Mouse (Mus musculus): ENCODE data around the gene Fgfrl1. TPM values are rescaled to one million over a fixed set of nuclear protein-coding genes. Genes with fewer than 3 reads are reported as not detected.
"Not testable (repeated sequence)": the region's sequence is repeated elsewhere in the genome, so short reads cannot be mapped to it uniquely, and the experiment has no call there.

Fgfrl1 gene
- polyA plus RNA-seq, 1 experiment from 2014 or later = 5.3 TPM

DNA sequence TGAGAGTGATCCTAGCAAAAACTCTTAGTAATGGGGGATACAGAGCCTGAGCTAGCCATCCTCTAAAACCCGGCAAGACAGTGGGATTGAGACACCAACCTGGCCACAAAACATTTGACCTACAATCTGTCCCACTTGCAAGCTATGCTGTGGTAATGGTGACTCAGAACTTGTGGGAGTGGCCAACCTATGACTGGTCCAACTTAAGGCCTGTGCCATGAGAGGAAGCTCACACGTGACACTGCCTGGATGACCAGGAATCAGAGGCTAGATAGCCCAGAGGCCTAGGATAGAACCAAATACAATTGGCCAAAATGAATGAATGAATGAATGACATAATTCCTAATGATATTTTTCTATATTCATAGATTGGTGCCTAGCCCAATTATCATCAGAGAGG is 49.7 kb downstream of the Fgfrl1 start:
- Histone ChIP-seq H3K27ac (no peak overlapping the region), H3K4me3 (replicated peaks) (no peak overlapping the region), H3K27me3 (no peaks in the 10 kb centered on the region), H3K9me3 (no peaks in the 10 kb centered on the region), H3K9ac (replicated peaks) (no peak overlapping the region), H3K4me2 (replicated peaks) (no peak overlapping the region), H3K4me1 (replicated peaks) (no peaks in the 10 kb centered on the region), H3K36me3 (no peaks in the 10 kb centered on the region)
- no peak for ATAC-seq
- WGBS = 83% methylated on average over 2 of the region's 2 CpGs

DNA sequence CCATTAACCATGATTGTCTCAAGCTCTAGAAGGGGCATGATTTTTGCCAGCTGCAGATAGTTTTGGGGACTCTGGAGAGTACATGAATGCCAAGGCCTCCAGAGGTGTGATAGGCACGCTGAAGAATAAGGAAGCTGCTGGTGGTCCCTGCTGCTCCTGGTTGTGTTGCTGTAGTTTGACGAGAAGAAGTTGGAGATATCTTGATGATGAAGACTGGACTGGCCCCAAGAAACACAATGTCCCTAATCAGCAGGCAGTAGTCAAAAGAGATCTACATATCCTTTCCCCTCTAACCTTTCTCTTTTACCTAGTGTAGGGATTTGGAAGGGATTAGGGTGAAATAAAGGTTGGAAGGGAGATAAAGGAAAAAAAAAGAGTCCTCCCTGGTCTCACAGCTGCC is 50.4 kb downstream of the Fgfrl1 start:
- no peak overlapping the region for H3K4me2 ChIP-seq (replicated peaks)
- H3K9me3 ChIP-seq = no peaks in the 10 kb centered on the region
- no peak overlapping the region for H3K9ac ChIP-seq (replicated peaks)
- ATAC-seq = no peak
- H3K4me3 ChIP-seq (replicated peaks) = no peak overlapping the region
- no peaks in the 10 kb centered on the region for H3K36me3 ChIP-seq
- H3K27me3 ChIP-seq = no peaks in the 10 kb centered on the region
- 72% methylated on average over 2 of the region's 2 CpGs for WGBS
- H3K27ac ChIP-seq = no peak overlapping the region
- H3K4me1 ChIP-seq (replicated peaks) = no peaks in the 10 kb centered on the region

DNA sequence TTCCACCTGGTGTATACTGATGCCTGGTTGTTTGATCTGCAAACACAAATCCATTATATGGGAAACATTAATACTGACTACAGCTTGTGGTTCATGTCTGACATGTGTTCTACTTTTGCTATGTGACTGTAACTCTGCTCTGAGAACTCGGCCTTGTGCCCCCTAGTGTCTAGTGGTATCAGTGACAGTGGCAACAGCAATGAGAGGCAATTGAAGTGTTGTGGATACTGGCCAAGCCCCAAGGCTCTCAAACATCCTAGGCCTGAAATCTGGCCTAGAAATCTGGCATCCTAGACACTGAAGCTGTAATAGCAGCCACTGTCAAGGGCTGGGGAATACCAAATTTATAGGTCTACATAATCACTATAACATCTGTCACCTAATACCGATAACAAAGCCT is 51.7 kb downstream of the Fgfrl1 start:
- 71% methylated on average over 2 of the region's 2 CpGs for WGBS
- H3K9me3 ChIP-seq = no peaks in the 10 kb centered on the region

DNA sequence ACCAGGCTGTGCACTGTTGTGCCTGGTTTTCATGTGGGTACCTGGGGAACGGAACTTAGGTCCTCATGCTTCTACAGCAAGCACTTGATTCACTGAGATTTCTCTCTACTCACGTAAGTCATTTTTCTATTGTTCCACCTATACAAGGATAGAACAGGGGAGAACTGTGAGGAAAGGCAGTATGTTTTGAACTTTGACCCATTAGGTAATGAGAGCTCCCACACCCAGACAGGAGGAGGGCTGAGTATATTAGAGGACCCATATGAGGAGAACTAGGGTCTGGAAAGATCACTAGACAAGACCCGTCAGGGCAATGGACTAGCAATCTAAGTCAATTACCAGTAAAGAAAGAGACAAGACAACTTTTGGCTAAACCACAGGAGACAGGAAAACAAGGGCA is 52.4 kb downstream of the Fgfrl1 start:
- Histone ChIP-seq H3K36me3 (no peaks in the 10 kb centered on the region), H3K27me3 (no peaks in the 10 kb centered on the region), H3K27ac (no peak overlapping the region), H3K4me1 (replicated peaks) (no peaks in the 10 kb centered on the region), H3K9me3 (no peaks in the 10 kb centered on the region), H3K4me3 (replicated peaks) (no peak overlapping the region), H3K4me2 (replicated peaks) (no peak overlapping the region), H3K9ac (replicated peaks) (no peak overlapping the region)
- ATAC-seq = no peak
- WGBS = 85% methylated on average over 3 of the region's 3 CpGs

More for the DNA sequence above, 51.7 kb downstream of the Fgfrl1 start:
- H3K27me3 ChIP-seq = no peaks in the 10 kb centered on the region
- H3K4me2 ChIP-seq (replicated peaks) = no peak overlapping the region
- H3K4me3 ChIP-seq (replicated peaks) = no peak overlapping the region
- H3K36me3 ChIP-seq = no peaks in the 10 kb centered on the region
- H3K4me1 ChIP-seq (replicated peaks) = no peaks in the 10 kb centered on the region
- ATAC-seq = no peak
- no peak overlapping the region for H3K9ac ChIP-seq (replicated peaks)
- H3K27ac ChIP-seq = no peak overlapping the region

DNA sequence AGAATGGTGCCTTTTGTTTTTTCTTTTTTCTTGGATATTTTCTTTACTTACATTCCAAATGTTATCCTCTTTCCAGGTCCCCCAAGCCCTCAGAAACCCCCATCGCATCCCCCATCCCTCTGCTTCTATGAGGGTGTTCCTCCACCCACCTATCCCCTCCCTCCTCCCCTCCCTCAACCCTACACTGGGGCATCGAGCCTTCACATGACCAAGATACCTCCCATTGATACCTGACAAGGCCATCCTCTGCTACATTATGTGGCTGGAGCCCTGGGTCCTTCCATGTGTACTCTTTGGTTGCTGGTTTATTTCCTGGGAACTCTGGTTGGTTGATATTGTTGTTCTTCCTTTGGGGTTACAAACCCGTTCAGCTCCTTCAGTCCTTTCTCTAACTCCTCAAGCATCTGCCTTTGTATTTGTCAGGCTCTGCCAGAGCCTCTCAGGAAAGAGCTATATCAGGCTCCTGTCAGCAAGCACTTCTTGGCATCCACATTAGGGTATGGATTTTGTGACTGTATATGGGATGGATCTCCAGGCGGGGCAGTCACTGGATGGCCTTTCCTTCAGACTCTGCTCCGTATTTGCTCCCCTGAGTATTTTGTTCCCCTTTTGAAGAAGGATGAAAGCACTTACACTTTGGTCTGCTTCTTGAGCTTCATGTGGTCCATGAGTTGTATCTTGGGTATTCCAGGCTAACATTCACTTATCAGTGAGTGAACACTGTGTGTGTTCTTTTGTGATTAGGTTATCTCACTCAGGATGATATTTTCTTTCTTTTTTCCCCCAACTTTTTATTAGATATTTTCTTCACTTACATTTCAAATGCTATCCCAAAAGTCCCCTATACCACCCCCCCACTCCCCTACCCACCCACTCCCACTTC is 58.4 kb downstream of the Fgfrl1 start:
- Histone ChIP-seq H3K36me3 (no peaks in the 10 kb centered on the region), H3K27ac (no peak overlapping the region)
- WGBS = 85% methylated on average over 5 of the region's 5 CpGs

DNA sequence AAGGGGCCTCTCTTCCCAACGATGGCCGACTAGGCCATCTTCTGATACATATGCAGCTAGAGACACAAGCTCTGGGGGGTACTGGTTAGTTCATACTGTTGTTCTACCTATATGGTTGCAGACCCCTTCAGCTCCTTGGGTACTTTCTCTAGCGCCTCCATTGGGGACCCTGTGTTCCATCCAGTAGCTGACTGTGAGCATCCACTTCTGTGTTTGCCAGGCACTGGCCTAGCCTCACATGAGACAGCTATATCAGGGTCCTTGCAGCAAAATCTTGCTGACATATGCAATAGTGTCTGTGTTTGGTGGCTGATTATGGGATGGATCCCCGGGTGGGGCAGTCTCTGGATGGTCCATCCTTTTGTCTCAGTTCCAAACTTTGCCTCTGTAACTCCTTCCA is 59.1 kb downstream of the Fgfrl1 start:
- not testable (repeated sequence) for H3K4me2 ChIP-seq (replicated peaks); H3K9me3 ChIP-seq; H3K4me3 ChIP-seq (replicated peaks); H3K4me1 ChIP-seq (replicated peaks); H3K9ac ChIP-seq (replicated peaks); H3K27ac ChIP-seq; ATAC-seq; H3K27me3 ChIP-seq; H3K36me3 ChIP-seq
- 88% methylated on average over 4 of the region's 4 CpGs for WGBS

More for the DNA sequence above, 58.4 kb downstream of the Fgfrl1 start:
- H3K27me3 ChIP-seq = no peaks in the 10 kb centered on the region
- no peak overlapping the region for H3K9ac ChIP-seq (replicated peaks)
- no peaks in the 10 kb centered on the region for H3K9me3 ChIP-seq
- no peaks in the 10 kb centered on the region for H3K4me1 ChIP-seq (replicated peaks)
- ATAC-seq = no peak
- H3K4me2 ChIP-seq (replicated peaks) = no peak overlapping the region
- no peak overlapping the region for H3K4me3 ChIP-seq (replicated peaks)

Other genes with a start within 250 kb of the Fgfrl1 start
- gene Mfsd7a, start 243.5 kb upstream of the Fgfrl1 start, polyA plus RNA-seq (2015; fragmentation: Nextera tagmentation; extraction: Ambion mirVana) = 0.10 TPM in 1 of 2 replicates, not detected in the other
- gene Pcgf3, start 231.2 kb upstream of the Fgfrl1 start, polyA plus RNA-seq (2015; fragmentation: Nextera tagmentation; extraction: Ambion mirVana) = 31.7 and 35.4 TPM in 2 replicates
- gene Cplx1, start 142.4 kb upstream of the Fgfrl1 start, polyA plus RNA-seq (2015; fragmentation: Nextera tagmentation; extraction: Ambion mirVana) = 31.6 and 33.5 TPM in 2 replicates
- gene Gak, start 62.6 kb upstream of the Fgfrl1 start, polyA plus RNA-seq (2015; fragmentation: Nextera tagmentation; extraction: Ambion mirVana) = 50.3 and 51.7 TPM in 2 replicates
- 23.7 and 23.8 TPM in 2 replicates for gene Tmem175, start 62.6 kb upstream of the Fgfrl1 start, polyA plus RNA-seq (2015; fragmentation: Nextera tagmentation; extraction: Ambion mirVana)
- gene Idua, start 32.1 kb upstream of the Fgfrl1 start, polyA plus RNA-seq (2015; fragmentation: Nextera tagmentation; extraction: Ambion mirVana) = 10.6 and 10.7 TPM in 2 replicates
- gene Dgkq, start 22.7 kb upstream of the Fgfrl1 start, polyA plus RNA-seq (2015; fragmentation: Nextera tagmentation; extraction: Ambion mirVana) = 23.7 and 26.6 TPM in 2 replicates
- gene Slc26a1, start 16.8 kb upstream of the Fgfrl1 start, polyA plus RNA-seq (2015; fragmentation: Nextera tagmentation; extraction: Ambion mirVana) = 1.7 and 2.6 TPM in 2 replicates
- not detected in 2 replicates for gene Rnf212, start 82.6 kb downstream of the Fgfrl1 start, polyA plus RNA-seq (2015; fragmentation: Nextera tagmentation; extraction: Ambion mirVana)
- not detected in 2 replicates for gene Tmed11, start 103.0 kb downstream of the Fgfrl1 start, polyA plus RNA-seq (2015; fragmentation: Nextera tagmentation; extraction: Ambion mirVana)
- not detected in 2 replicates for gene Vmn2r8, start 116.5 kb downstream of the Fgfrl1 start, polyA plus RNA-seq (2015; fragmentation: Nextera tagmentation; extraction: Ambion mirVana)
- not detected in 2 replicates for gene Vmn2r9, start 160.2 kb downstream of the Fgfrl1 start, polyA plus RNA-seq (2015; fragmentation: Nextera tagmentation; extraction: Ambion mirVana)